Comparison of ENCODE assay signal across 8 mouse cellular contexts in genomic region chr17:33032900-33033891, GRCm38 (mm10). TPM values are rescaled to one million over a fixed set of nuclear protein-coding genes. Genes with fewer than 3 reads are reported as not detected.
A peak's percentile ranks its signal among the peaks of the same experiment; 100 is the strongest.
DNase-seq lines count a peak whose midpoint lies in the region; ATAC-seq lines count a peak whose summit lies in the region.

Gene Zfp763, minus strand, starts transcription at chr17:33033402.

- H3K9ac ChIP-seq in heart, embryonic 13.5 days: peak within 1 kb of the TSS; percentile 93
- H3K9ac ChIP-seq in liver, embryonic 12.5 days: peak within 1 kb of the TSS; percentile 83
- H3K9ac ChIP-seq in stomach, embryonic 15.5 days: peak within 1 kb of the TSS; percentile 80

- ATAC-seq in CD4-positive, CD25-positive, alpha-beta regulatory T cell, adult 4 months: peak; percentile 97
- peak; percentile 74; the same call in 1 of the 2 replicates for ATAC-seq in heart, embryonic 13.5 days (ENCODE audit: extremely low read depth, insufficient number of reproducible peaks, low FRiP score, low TSS enrichment)
- ATAC-seq in liver, embryonic 12.5 days: peak; percentile 97
- peak; percentile 91 for ATAC-seq in stomach, embryonic 15.5 days (ENCODE audit: insufficient read depth, low FRiP score, low read depth)

- H3K4me2 ChIP-seq in heart, embryonic 13.5 days: peak within 1 kb of the TSS; percentile 67
- peak within 1 kb of the TSS; percentile 69 for H3K4me2 ChIP-seq in liver, embryonic 12.5 days
- peak within 1 kb of the TSS; percentile 61 for H3K4me2 ChIP-seq in stomach, embryonic 15.5 days

- peak within 1 kb of the TSS; percentile 90 for H3K4me3 ChIP-seq in brown adipose tissue, adult 24 weeks (ENCODE audit: insufficient read depth, low read depth, low read length)
- peak within 1 kb of the TSS; percentile 95 for H3K4me3 ChIP-seq in heart, embryonic 13.5 days
- peak within 1 kb of the TSS; percentile 91 for H3K4me3 ChIP-seq in liver, embryonic 12.5 days
- H3K4me3 ChIP-seq in stomach, embryonic 15.5 days (replicated peaks): peak within 1 kb of the TSS; percentile 89

- WGBS in heart, embryonic 13.5 days: 3% methylated on average over 27 of the region's 27 CpGs
- WGBS in liver, embryonic 12.5 days (ENCODE audit: insufficient replicate concordance): 3% methylated on average over 27 of the region's 27 CpGs
- 3% methylated on average over 27 of the region's 27 CpGs for WGBS in stomach, embryonic 15.5 days

- peak; percentile 14 for DNase-seq in fat pad, adult 2 months (ENCODE audit: extremely low read depth, low read depth, low spot score)
- peak; percentile 86 for DNase-seq in kidney, postnatal 10 days
- DNase-seq in natural killer cell, adult 2 months (ENCODE audit: low spot score in 2 of 2): peak; percentile 68 to 72

- 0 out of 2 replicates have a peak, but pooled peaks cover 3% of the 10 kb centered on the region for H3K36me3 ChIP-seq in heart, embryonic 13.5 days
- no peaks in the 10 kb centered on the region for H3K36me3 ChIP-seq in liver, embryonic 12.5 days
- no peaks in the 10 kb centered on the region for H3K36me3 ChIP-seq in stomach, embryonic 15.5 days

- H3K27ac ChIP-seq in brown adipose tissue, adult 24 weeks (replicated peaks; ENCODE audit: low read depth, low read length): no peak within 1 kb of the TSS
- peak within 1 kb of the TSS; percentile 87 for H3K27ac ChIP-seq in heart, embryonic 13.5 days (replicated peaks)
- H3K27ac ChIP-seq in liver, embryonic 12.5 days: peak within 1 kb of the TSS; percentile 84
- peak within 1 kb of the TSS; percentile 88 for H3K27ac ChIP-seq in stomach, embryonic 15.5 days

- no peaks in the 10 kb centered on the region for H3K4me1 ChIP-seq in brown adipose tissue, adult 24 weeks (ENCODE audit: control insufficient read depth, insufficient read depth, insufficient read length, low read length)
- peaks cover 8% of the 10 kb centered on the region for H3K4me1 ChIP-seq in heart, embryonic 13.5 days
- peaks cover 6% of the 10 kb centered on the region; the same call in 1 of the 2 replicates for H3K4me1 ChIP-seq in liver, embryonic 12.5 days
- H3K4me1 ChIP-seq in stomach, embryonic 15.5 days: no peaks in the 10 kb centered on the region

- H3K27me3 ChIP-seq in heart, embryonic 13.5 days (replicated peaks): no peaks in the 10 kb centered on the region
- no peaks in the 10 kb centered on the region for H3K27me3 ChIP-seq in liver, embryonic 12.5 days (replicated peaks)
- no peaks in the 10 kb centered on the region for H3K27me3 ChIP-seq in stomach, embryonic 15.5 days (replicated peaks)

- H3K9me3 ChIP-seq in heart, embryonic 13.5 days: no peaks in the 10 kb centered on the region
- no peaks in the 10 kb centered on the region for H3K9me3 ChIP-seq in liver, embryonic 12.5 days (replicated peaks)
- H3K9me3 ChIP-seq in stomach, embryonic 15.5 days: no peaks in the 10 kb centered on the region

RNA-seq across cellular contexts. Expression of gene Zfp763, which starts in this region (rescaled TPM):
- 1 to 10 TPM; 7.8 to 9.7 TPM for polyA plus RNA-seq in CD4-positive, CD25-positive, alpha-beta regulatory T cell, adult 4 months (2017; shearing (Covaris generic))
- 1.5 and 3.0 TPM in 2 replicates for polyA plus RNA-seq in brown adipose tissue, adult 24 weeks (2012; ENCODE audit: insufficient read depth, insufficient read length, missing spikeins)
- polyA plus RNA-seq in heart, embryonic 13.5 days (2015; fragmentation: Nextera tagmentation; extraction: Ambion mirVana): 5.5 and 6.3 TPM in 2 replicates
- 3.3 and 3.5 TPM in 2 replicates for polyA plus RNA-seq in liver, embryonic 12.5 days (2016; fragmentation: Nextera tagmentation; extraction: Ambion mirVana)
- polyA plus RNA-seq in stomach, embryonic 15.5 days (2015; fragmentation: Nextera tagmentation; extraction: Ambion mirVana): 10.3 and 10.8 TPM in 2 replicates

Comparison
In these comparisons a context has a peak if more than half of its experiments do, and no peak if none do; other contexts are left out.
1. DNase-seq: peak in every context shown above with its lines; median percentile 86 in kidney, postnatal 10 days; 70 in natural killer cell, adult 2 months; 14 in fat pad, adult 2 months.